Mouse (Mus musculus) liver, adult 2 months (tissue): ENCODE results near the gene Gm49366. TPM values are rescaled to one million over a fixed set of nuclear protein-coding genes. Genes with fewer than 3 reads are reported as not detected.
"Not testable (repeated sequence)": the region's sequence is repeated elsewhere in the genome, so short reads cannot be mapped to it uniquely, and the experiment has no call there.

Experiments used
- DNase-seq: peaks from one replicate; pipeline ENCODE4 v3.0.0-alpha.2; 2011; ENCODE audit warnings: low read depth, low spot score; ENCODE audit errors: extremely low read depth
- H3K27ac ChIP-seq: fragments of 200-500 bp; replicated peaks from 2 replicates; pipeline ENCODE4 v1.5.1; 2012; ENCODE audit warnings: low read depth, mild to moderate bottlenecking, control low read depth, inconsistent platforms, low read length; ENCODE audit not compliant: insufficient read depth
- H3K27me3 ChIP-seq: fragments of 200-500 bp; 2 replicates; pipeline ENCODE4 v1.6.1; 2012; ENCODE audit warnings: mild to moderate bottlenecking, moderate library complexity, low read length, inconsistent platforms; ENCODE audit not compliant: control insufficient read depth, insufficient read depth
- H3K36me3 ChIP-seq: fragments of 200-500 bp; 2 replicates; pipeline ENCODE4 v1.6.1; 2012; ENCODE audit warnings: low read length, inconsistent platforms; ENCODE audit not compliant: control insufficient read depth, insufficient read depth
- H3K4me1 ChIP-seq: fragments of 200-500 bp; 2 replicates; pipeline ENCODE4 v1.6.1; 2011; ENCODE audit warnings: low read length; ENCODE audit not compliant: control insufficient read depth, insufficient read depth
- H3K4me3 ChIP-seq: fragments of 200-500 bp; 2 replicates; pipeline ENCODE4 v1.5.1; 2011; ENCODE audit warnings: low read depth, mild to moderate bottlenecking, control low read depth, low read length, moderate library complexity; ENCODE audit not compliant: insufficient read depth
- H3K79me2 ChIP-seq: fragments of 200-500 bp; 2 replicates; pipeline ENCODE4 v1.6.1; 2012; ENCODE audit warnings: inconsistent platforms, mild to moderate bottlenecking, low read length, moderate library complexity; ENCODE audit not compliant: control insufficient read depth, insufficient read depth
- H3K9ac ChIP-seq: fragments of 200-500 bp; 2 replicates; pipeline ENCODE4 v1.6.1; 2012; ENCODE audit warnings: low read depth, mild to moderate bottlenecking, control low read depth, inconsistent platforms, low read length
- CTCF ChIP-seq: fragments of 200-500 bp; IDR thresholded peaks from 2 replicates; pipeline ENCODE4 v1.5.1; 2011; ENCODE audit warnings: low read depth, low read length, control low read depth
- POLR2A ChIP-seq: fragments of 200-500 bp; IDR thresholded peaks from 2 replicates; pipeline ENCODE4 v1.6.1; 2011; ENCODE audit warnings: low read length, control low read depth; ENCODE audit not compliant: insufficient read depth; ENCODE audit errors: extremely low read depth
- WGBS: fragments of 180-500 bp; shearing (Covaris S2); methylation state at CpG from one replicate; pipeline ENCODE4 v1.1.7; 2018; 5-methylcytosine and 5-hydroxymethylcytosine counted together
- polyA plus RNA-seq: library from polyadenylated mRNA; depleted of rRNA; stranded (reverse); fragments of >200 nt; gene quantifications from 2 replicates; pipeline ENCODE4 v1.2.3, GENCODE M21; 2012
- total RNA-seq: library from RNA; depleted of rRNA; stranded (reverse); fragments of >200 nt; gene quantifications from 2 replicates; pipeline ENCODE4 v1.2.3, GENCODE M21; 2014

The Gm49366 gene
- total and polyA plus RNA-seq, 2 experiments, result not detected

DNA sequence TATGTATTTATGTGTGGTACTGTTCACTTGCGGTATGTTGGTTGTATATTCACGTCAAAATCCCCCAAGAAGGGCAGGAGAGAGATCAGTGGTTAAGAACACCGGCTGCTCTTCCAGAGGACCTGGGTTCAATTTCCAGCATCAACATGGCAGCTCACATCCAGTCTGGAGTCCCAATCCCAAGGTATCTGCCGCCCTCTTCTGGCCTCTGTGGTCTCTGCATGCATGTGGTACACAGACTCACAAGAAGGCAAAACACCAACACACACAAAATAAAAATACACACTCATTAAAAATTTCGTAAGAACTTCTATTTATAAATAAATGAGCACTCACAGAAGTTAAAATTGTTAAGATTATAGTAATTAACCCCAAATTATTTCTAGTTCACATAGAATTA, 24.5 kb downstream of the Gm49366 start:
- H3K27ac ChIP-seq, result no peak overlapping the region
- no peaks in the 10 kb centered on the region for H3K4me1 ChIP-seq
- DNase-seq, result no peak
- H3K4me3 ChIP-seq, result no peak overlapping the region
- TF ChIP-seq POLR2A, result no peak
- TF ChIP-seq CTCF, result peak; percentile 55
- no peaks in the 10 kb centered on the region for H3K79me2 ChIP-seq
- H3K36me3 ChIP-seq, result no peaks in the 10 kb centered on the region
- 74% methylated on average over 5 of the region's 5 CpGs for WGBS
- H3K9ac ChIP-seq, result no peak overlapping the region
- no peaks in the 10 kb centered on the region for H3K27me3 ChIP-seq

DNA sequence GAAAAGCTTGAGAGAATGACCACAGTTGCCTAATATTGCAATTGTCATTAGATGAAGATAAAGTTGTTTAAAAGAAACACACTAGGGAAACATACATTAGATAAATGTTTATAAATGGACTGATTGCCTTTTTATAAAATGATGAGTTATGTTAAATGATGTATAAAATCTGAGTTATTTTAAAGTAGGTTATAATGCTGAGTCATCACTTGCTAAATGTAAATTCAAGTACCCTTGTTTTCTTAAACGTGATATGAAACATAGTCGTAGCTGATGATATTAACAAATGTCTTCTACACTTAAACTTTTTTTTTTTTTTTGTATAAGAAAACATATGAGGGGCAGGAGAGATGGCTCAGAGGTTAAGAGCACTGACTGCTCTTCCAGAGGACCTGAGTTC, 25.1 kb downstream of the Gm49366 start:
- Histone ChIP-seq H3K27me3 (no peaks in the 10 kb centered on the region), H3K4me3 (no peak overlapping the region), H3K79me2 (no peaks in the 10 kb centered on the region), H3K9ac (no peak overlapping the region), H3K36me3 (no peaks in the 10 kb centered on the region), H3K4me1 (peaks cover 5% of the 10 kb centered on the region; the same call in 1 of the 2 replicates), H3K27ac (no peak overlapping the region)
- no peak for TF ChIP-seq POLR2A
- no peak for TF ChIP-seq CTCF
- no peak for DNase-seq
- WGBS, result 82% methylated on average over 2 of the region's 2 CpGs

DNA sequence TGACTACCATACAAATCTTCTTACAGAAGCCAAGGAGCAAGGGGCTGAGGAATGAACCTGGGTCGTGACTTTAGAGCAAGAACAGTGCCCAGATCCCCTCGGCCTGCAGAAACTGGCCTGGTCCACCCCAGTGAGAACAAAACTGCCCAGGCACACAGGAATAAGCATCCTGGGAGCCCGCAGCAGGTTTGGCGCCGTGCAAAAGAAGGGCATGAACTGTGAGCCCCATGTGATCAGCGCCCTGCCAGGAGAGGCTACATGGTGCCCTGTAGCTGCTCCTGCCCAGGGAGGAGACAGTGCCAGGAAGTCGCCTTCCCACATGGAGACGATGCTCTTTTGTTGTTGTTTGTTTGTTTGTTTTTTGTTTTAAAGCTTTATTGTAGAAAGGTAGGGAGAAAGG, 25.9 kb downstream of the Gm49366 start:
- peak; percentile 73 for DNase-seq
- Histone ChIP-seq H3K36me3 (no peaks in the 10 kb centered on the region), H3K4me3 (no peak overlapping the region), H3K9ac (no peak overlapping the region), H3K4me1 (peaks cover 11% of the 10 kb centered on the region), H3K27me3 (0 out of 2 replicates have a peak, but pooled peaks cover 3% of the 10 kb centered on the region), H3K79me2 (no peaks in the 10 kb centered on the region), H3K27ac (no peak overlapping the region)
- WGBS, result 56% methylated on average over 8 of the region's 8 CpGs
- TF ChIP-seq POLR2A (no peak), CTCF (no peak)

DNA sequence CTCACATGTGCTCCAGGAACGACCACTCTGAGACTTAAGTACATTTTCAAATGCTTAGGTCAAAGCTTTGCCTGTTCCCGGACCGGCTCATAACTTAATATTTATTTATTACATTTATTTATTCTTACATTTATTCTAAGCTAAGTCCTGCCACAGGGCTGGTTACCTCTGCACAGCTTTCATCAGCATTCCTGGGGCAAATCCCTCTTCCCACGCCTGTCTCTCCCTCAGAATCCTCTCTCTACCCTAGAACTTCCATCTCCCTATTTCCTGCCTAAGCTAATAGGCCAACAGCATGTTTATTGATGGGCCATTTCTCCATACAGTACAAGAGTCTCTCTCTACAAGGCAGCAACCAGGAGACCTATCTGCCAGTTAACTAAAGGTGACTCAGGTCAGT, 29.0 kb downstream of the Gm49366 start:
- no peaks in the 10 kb centered on the region for H3K79me2 ChIP-seq
- 0 out of 2 replicates have a peak, but pooled peaks cover 3% of the 10 kb centered on the region for H3K27me3 ChIP-seq
- peaks cover 11% of the 10 kb centered on the region for H3K4me1 ChIP-seq
- H3K4me3 ChIP-seq, result no peak overlapping the region
- TF ChIP-seq CTCF (no peak), POLR2A (no peak)
- DNase-seq, result no peak
- no peaks in the 10 kb centered on the region for H3K36me3 ChIP-seq
- WGBS, result 92% methylated on average over 4 of the region's 4 CpGs
- no peak overlapping the region for H3K27ac ChIP-seq
- no peak overlapping the region for H3K9ac ChIP-seq

DNA sequence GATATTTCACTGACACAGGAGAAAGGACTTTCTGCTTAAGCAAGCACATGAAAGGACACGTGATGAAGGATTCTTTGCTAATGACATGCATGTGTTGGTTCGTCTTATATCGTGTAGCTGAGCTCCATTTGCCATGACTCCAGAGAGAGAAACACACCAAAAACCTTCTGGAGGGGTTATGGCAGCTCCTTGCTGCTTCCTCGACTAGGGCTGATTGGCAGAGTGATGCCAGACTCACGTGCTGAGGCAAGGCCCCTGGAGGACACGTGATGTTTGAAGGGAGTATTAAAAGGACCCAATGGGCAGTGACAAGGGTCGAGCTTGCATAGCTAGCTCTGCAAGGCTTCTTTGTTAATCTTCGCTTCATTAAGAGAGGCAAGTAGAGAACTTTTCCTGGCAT, 29.6 kb downstream of the Gm49366 start:
- H3K4me1 ChIP-seq, result peaks cover 11% of the 10 kb centered on the region
- 77% methylated on average over 8 of the region's 8 CpGs for WGBS
- no peak overlapping the region for H3K4me3 ChIP-seq
- TF ChIP-seq POLR2A (no peak), CTCF (no peak)
- no peaks in the 10 kb centered on the region for H3K36me3 ChIP-seq
- H3K27ac ChIP-seq, result no peak overlapping the region
- no peak overlapping the region for H3K9ac ChIP-seq
- no peaks in the 10 kb centered on the region for H3K79me2 ChIP-seq
- H3K27me3 ChIP-seq, result 0 out of 2 replicates have a peak, but pooled peaks cover 3% of the 10 kb centered on the region
- no peak for DNase-seq

DNA sequence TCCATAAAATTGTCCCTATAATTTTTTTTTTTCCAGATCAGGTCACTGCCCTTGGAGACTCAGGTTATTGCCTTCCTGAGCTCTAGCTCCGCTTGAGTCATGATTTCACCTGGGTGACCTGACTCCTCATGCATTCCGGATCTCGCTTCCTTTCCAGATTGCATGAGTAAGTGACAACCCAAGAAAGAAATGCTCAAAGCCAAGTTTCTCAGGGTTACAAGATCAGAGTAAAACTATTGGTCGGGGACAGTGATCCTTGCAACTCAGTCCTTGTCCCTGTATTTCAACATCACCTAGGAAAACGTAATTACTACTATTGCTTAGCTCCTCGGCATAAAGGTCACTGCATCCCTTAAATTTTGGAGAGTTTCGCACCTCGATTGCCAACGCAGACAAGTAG, 30.3 kb downstream of the Gm49366 start, which contains the start of gene Acot5:
TSS of gene Acot5 (plus strand) at position 340 of the 400 bp plus-strand sequence.
- TF ChIP-seq CTCF, result no peak
- TF ChIP-seq POLR2A, result no peak
- peak within 1 kb of the TSS; percentile 28; the same call in 1 of the 2 replicates for H3K4me3 ChIP-seq
- peaks cover 11% of the 10 kb centered on the region for H3K4me1 ChIP-seq
- no peak within 1 kb of the TSS for H3K9ac ChIP-seq
- H3K36me3 ChIP-seq, result no peaks in the 10 kb centered on the region
- 13% methylated on average over 9 of the region's 9 CpGs for WGBS
- H3K27me3 ChIP-seq, result 0 out of 2 replicates have a peak, but pooled peaks cover 3% of the 10 kb centered on the region
- no peaks in the 10 kb centered on the region for H3K79me2 ChIP-seq
- H3K27ac ChIP-seq, result no peak within 1 kb of the TSS
- peak; percentile 76 for DNase-seq

DNA sequence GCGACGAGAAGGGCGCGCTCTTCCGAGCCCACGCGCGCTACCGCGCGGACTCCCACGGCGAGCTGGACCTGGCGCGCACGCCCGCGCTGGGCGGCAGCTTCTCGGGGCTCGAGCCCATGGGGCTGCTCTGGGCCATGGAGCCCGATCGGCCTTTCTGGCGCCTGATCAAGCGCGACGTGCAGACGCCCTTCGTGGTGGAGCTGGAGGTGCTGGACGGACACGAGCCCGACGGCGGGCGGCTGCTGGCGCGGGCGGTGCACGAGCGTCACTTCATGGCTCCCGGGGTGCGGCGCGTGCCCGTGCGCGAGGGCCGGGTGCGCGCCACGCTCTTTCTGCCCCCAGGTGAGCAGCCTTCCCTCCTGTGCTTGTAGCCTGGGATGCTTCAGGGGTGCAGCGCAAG, 30.8 kb downstream of the Gm49366 start:
- H3K4me3 ChIP-seq, result peak overlapping the region; percentile 28; the same call in 1 of the 2 replicates
- not testable (repeated sequence) for DNase-seq, H3K27me3 ChIP-seq, H3K9ac ChIP-seq, H3K27ac ChIP-seq, H3K79me2 ChIP-seq, H3K36me3 ChIP-seq
- peaks cover 11% of the 10 kb centered on the region for H3K4me1 ChIP-seq
- 3% methylated on average over 50 of the region's 52 CpGs for WGBS
